In the genomic region with DNA sequence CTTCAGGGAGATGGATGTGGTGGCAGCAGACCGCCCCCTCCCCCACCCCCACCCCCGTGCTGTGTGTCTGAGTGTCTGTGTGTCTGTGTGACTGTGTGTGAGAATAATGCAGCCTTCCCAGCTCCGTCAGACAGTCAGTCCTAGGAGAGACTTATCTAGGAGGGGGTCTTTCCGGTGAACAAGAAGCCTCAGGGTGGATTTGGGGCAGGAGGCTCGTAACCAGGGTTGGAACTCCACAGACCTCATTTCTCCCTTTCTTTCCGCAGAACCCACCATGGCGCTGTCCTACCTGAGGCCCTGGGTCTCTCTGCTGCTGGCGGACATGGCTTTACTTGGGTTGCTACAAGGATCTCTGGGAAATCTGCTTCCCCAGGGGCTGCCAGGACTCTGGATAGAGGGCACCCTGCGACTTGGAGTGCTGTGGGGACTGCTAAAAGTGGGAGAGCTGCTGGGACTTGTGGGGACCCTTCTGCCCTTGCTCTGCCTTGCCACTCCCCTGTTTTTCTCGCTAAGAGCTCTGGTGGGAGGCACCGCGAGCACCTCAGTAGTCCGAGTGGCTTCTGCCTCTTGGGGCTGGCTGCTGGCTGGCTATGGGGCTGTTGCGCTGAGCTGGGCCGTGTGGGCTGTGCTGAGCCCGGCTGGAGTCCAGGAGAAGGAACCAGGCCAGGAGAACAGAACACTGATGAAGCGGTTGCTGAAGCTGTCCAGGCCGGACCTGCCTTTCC, we compare ENCODE assay signal across 8 mouse cellular contexts. TPM values are rescaled to one million over a fixed set of nuclear protein-coding genes. Genes with fewer than 3 reads are reported as not detected.
DNase-seq lines count a peak whose midpoint lies in the region; ATAC-seq and TF ChIP-seq lines count a peak whose summit lies in the region.

No protein-coding gene starts in this region.

- intact Hi-C loops in heart, adult 2 months (cut with DNase I) = no loop called here

- H3K36me3 ChIP-seq in megakaryocyte, embryonic 14.5 days (replicated peaks; ENCODE audit: low read length) = peaks cover 53% of the 10 kb centered on the region
- H3K36me3 ChIP-seq in heart, adult 2 months (ENCODE audit: control insufficient read depth, insufficient read depth, low read length) = peaks cover 5% of the 10 kb centered on the region; the same call in 1 of the 2 replicates
- no peaks in the 10 kb centered on the region for H3K36me3 ChIP-seq in kidney, postnatal 0 days (ENCODE audit: insufficient read depth, low read length)
- H3K36me3 ChIP-seq in midbrain, embryonic 11.5 days (ENCODE audit: control insufficient read depth, insufficient read depth, low read length) = no peaks in the 10 kb centered on the region

- 10% methylated on average over 18 of the region's 18 CpGs for WGBS in heart, adult 2 months
- 19% methylated on average over 18 of the region's 18 CpGs for WGBS in kidney, postnatal 0 days
- WGBS in midbrain, embryonic 11.5 days = 13% methylated on average over 18 of the region's 18 CpGs

- H3K4me2 ChIP-seq in kidney, postnatal 0 days (ENCODE audit: low read length) = peak overlapping the region; percentile 96
- H3K4me2 ChIP-seq in midbrain, embryonic 11.5 days = peak overlapping the region; percentile 69

- H3K9ac ChIP-seq in heart, adult 2 months (ENCODE audit: low read depth, low read length) = peak overlapping the region; percentile 74
- peak overlapping the region; percentile 77 for H3K9ac ChIP-seq in kidney, postnatal 0 days (ENCODE audit: low read depth, low read length)
- H3K9ac ChIP-seq in midbrain, embryonic 11.5 days (ENCODE audit: low read length) = peak overlapping the region; percentile 59

- DNase-seq in brain, adult 2 months (ENCODE audit: low read depth, low spot score) = peak; percentile 30
- peak; percentile 74 for DNase-seq in heart, adult 2 months
- no peak for DNase-seq in kidney, postnatal 0 days (ENCODE audit: low spot score)
- DNase-seq in midbrain, embryonic 11.5 days (ENCODE audit: low spot score, missing footprints) = peak; percentile 85
- DNase-seq in ovary, adult 18-20 months (ENCODE audit: low spot score) = no peak
- no peak for DNase-seq in cerebellum, postnatal 25 days

- no peak for TF ChIP-seq EP300 in heart, adult 2 months (IDR thresholded peaks at IDR 0.05; ENCODE audit: insufficient read depth, low read depth, low read length)

- peaks cover 81% of the 10 kb centered on the region for H3K4me1 ChIP-seq in megakaryocyte, embryonic 14.5 days
- H3K4me1 ChIP-seq in heart, adult 2 months (ENCODE audit: control insufficient read depth, insufficient read depth, low read length) = peaks cover 2% of the 10 kb centered on the region
- no peaks in the 10 kb centered on the region; the same call in 1 of the 2 replicates for H3K4me1 ChIP-seq in kidney, postnatal 0 days (replicated peaks; ENCODE audit: insufficient read depth, low read length)
- H3K4me1 ChIP-seq in midbrain, embryonic 11.5 days (ENCODE audit: control insufficient read depth, insufficient read depth, low read length) = peaks cover 3% of the 10 kb centered on the region; the same call in 1 of the 2 replicates

- no peak; the same call in 1 of the 2 replicates for ATAC-seq in megakaryocyte, adult 5-6 weeks (ENCODE audit: poor library complexity, severe bottlenecking)
- ATAC-seq in kidney, postnatal 0 days (replicated peaks; ENCODE audit: low FRiP score, low read depth) = peak; percentile 6; the same call in 1 of the 2 replicates
- peak; percentile 9; the same call in 1 of the 2 replicates for ATAC-seq in midbrain, embryonic 11.5 days (ENCODE audit: low FRiP score)

- peaks cover 4% of the 10 kb centered on the region for H3K27me3 ChIP-seq in megakaryocyte, embryonic 14.5 days (replicated peaks)
- no peaks in the 10 kb centered on the region for H3K27me3 ChIP-seq in heart, adult 2 months (ENCODE audit: control insufficient read depth, insufficient read depth, low read length)
- H3K27me3 ChIP-seq in kidney, postnatal 0 days (ENCODE audit: insufficient read depth, low read length) = no peaks in the 10 kb centered on the region
- peaks cover 21% of the 10 kb centered on the region for H3K27me3 ChIP-seq in midbrain, embryonic 11.5 days (ENCODE audit: control insufficient read depth, insufficient read depth, low read length)

- no peak for TF ChIP-seq POLR2A in heart, adult 2 months (IDR thresholded peaks at IDR 0.05; ENCODE audit: insufficient read depth, low read depth, low read length)

- H3K9me3 ChIP-seq in megakaryocyte, embryonic 14.5 days = 0 out of 2 replicates have a peak, but pooled peaks cover 4% of the 10 kb centered on the region
- no peaks in the 10 kb centered on the region for H3K9me3 ChIP-seq in kidney, postnatal 0 days (replicated peaks; ENCODE audit: low read length)
- H3K9me3 ChIP-seq in midbrain, embryonic 11.5 days (ENCODE audit: control insufficient read depth, low read length) = no peaks in the 10 kb centered on the region; the same call in 1 of the 2 replicates

- no peak for TF ChIP-seq CTCF in heart, adult 2 months (IDR thresholded peaks at IDR 0.05)
- TF ChIP-seq CTCF in kidney, postnatal 0 days (IDR thresholded peaks at IDR 0.05; ENCODE audit: low read depth) = no peak

- H3K4me3 ChIP-seq in megakaryocyte, embryonic 14.5 days (replicated peaks) = peak overlapping the region; percentile 99
- peak overlapping the region; percentile 65 for H3K4me3 ChIP-seq in heart, adult 2 months
- peak overlapping the region; percentile 82 for H3K4me3 ChIP-seq in kidney, postnatal 0 days (replicated peaks; ENCODE audit: low read depth, low read length)
- H3K4me3 ChIP-seq in midbrain, embryonic 11.5 days (ENCODE audit: low read depth, low read length) = peak overlapping the region; percentile 52

- H3K79me2 ChIP-seq in heart, adult 2 months (replicated peaks; ENCODE audit: control insufficient read depth, insufficient read depth, low read length) = no peaks in the 10 kb centered on the region

- peak overlapping the region; percentile 98 for H3K27ac ChIP-seq in heart, adult 2 months
- H3K27ac ChIP-seq in kidney, postnatal 0 days = no peak overlapping the region
- no peak overlapping the region for H3K27ac ChIP-seq in midbrain, embryonic 11.5 days (ENCODE audit: low read depth, low read length)

RNA-seq across cellular contexts. Expression of a gene that starts 1.9 kb away (rescaled TPM):
- polyA plus RNA-seq in megakaryocyte, embryonic 14.5 days (2012; ENCODE audit: insufficient read depth, low replicate concordance) = 87.3 and 103 TPM in 2 replicates
- 6.4 and 7.1 TPM in 2 replicates for total RNA-seq in megakaryocyte, adult 5-6 weeks (2015)
- total RNA-seq in megakaryocyte, adult 5-6 weeks (2017) = 34.2 and 35.9 TPM in 2 replicates
- total RNA-seq in heart, adult 2 months (2021) = 10 to 100 TPM; 26.1 to 31.2 TPM
- 25.0 and 26.5 TPM in 2 replicates for polyA plus RNA-seq in heart, adult 2 months (2012; rRNA removed)
- polyA plus RNA-seq in kidney, postnatal 0 days (2015; fragmentation: Nextera tagmentation; extraction: Ambion mirVana) = 8.8 TPM in 2 replicates
- 0.27 and 0.63 TPM in 2 replicates for polyA plus RNA-seq in midbrain, embryonic 11.5 days (2014; fragmentation: Nextera tagmentation; extraction: Ambion mirVana)

RNA-seq across cellular contexts. Expression of a gene that starts 7.7 kb away (rescaled TPM):
- polyA plus RNA-seq in megakaryocyte, embryonic 14.5 days (2012; ENCODE audit: insufficient read depth, low replicate concordance) = 16.6 and 74.9 TPM in 2 replicates
- total RNA-seq in megakaryocyte, adult 5-6 weeks (2015) = 230 and 263 TPM in 2 replicates
- total RNA-seq in megakaryocyte, adult 5-6 weeks (2017) = 339 and 455 TPM in 2 replicates
- 10 to 100 TPM; 12.3 to 18.9 TPM for total RNA-seq in heart, adult 2 months (2021)
- 33.5 and 44.2 TPM in 2 replicates for polyA plus RNA-seq in heart, adult 2 months (2012; rRNA removed)
- polyA plus RNA-seq in kidney, postnatal 0 days (2015; fragmentation: Nextera tagmentation; extraction: Ambion mirVana) = 17.7 and 21.6 TPM in 2 replicates
- polyA plus RNA-seq in midbrain, embryonic 11.5 days (2014; fragmentation: Nextera tagmentation; extraction: Ambion mirVana) = 1.8 and 2.1 TPM in 2 replicates

RNA-seq across cellular contexts. Expression of a gene that starts 17.6 kb away (rescaled TPM):
- 15.3 and 32.2 TPM in 2 replicates for polyA plus RNA-seq in megakaryocyte, embryonic 14.5 days (2012; ENCODE audit: insufficient read depth, low replicate concordance)
- total RNA-seq in megakaryocyte, adult 5-6 weeks (2015) = 142 and 149 TPM in 2 replicates
- total RNA-seq in megakaryocyte, adult 5-6 weeks (2017) = 78.7 and 125 TPM in 2 replicates
- total RNA-seq in heart, adult 2 months (2021) = 10 to 100 TPM in 1 of 2 experiments, 1 to 10 TPM in 1; 6.9 to 13.5 TPM
- polyA plus RNA-seq in heart, adult 2 months (2012; rRNA removed) = 16.0 and 20.5 TPM in 2 replicates
- 5.9 TPM in 2 replicates for polyA plus RNA-seq in kidney, postnatal 0 days (2015; fragmentation: Nextera tagmentation; extraction: Ambion mirVana)
- polyA plus RNA-seq in midbrain, embryonic 11.5 days (2014; fragmentation: Nextera tagmentation; extraction: Ambion mirVana) = 1.0 and 1.3 TPM in 2 replicates

RNA-seq across cellular contexts. Expression of a gene that starts 17.8 kb away (rescaled TPM):
- polyA plus RNA-seq in megakaryocyte, embryonic 14.5 days (2012; ENCODE audit: insufficient read depth, low replicate concordance) = 27.1 and 27.9 TPM in 2 replicates
- 43.4 and 46.2 TPM in 2 replicates for total RNA-seq in megakaryocyte, adult 5-6 weeks (2015)
- 96.5 and 101 TPM in 2 replicates for total RNA-seq in megakaryocyte, adult 5-6 weeks (2017)
- 1 to 10 TPM; 3.4 to 7.2 TPM for total RNA-seq in heart, adult 2 months (2021)
- polyA plus RNA-seq in heart, adult 2 months (2012; rRNA removed) = 10.9 and 11.7 TPM in 2 replicates
- polyA plus RNA-seq in kidney, postnatal 0 days (2015; fragmentation: Nextera tagmentation; extraction: Ambion mirVana) = 8.5 and 8.8 TPM in 2 replicates
- 0.77 and 1.7 TPM in 2 replicates for polyA plus RNA-seq in midbrain, embryonic 11.5 days (2014; fragmentation: Nextera tagmentation; extraction: Ambion mirVana)

RNA-seq across cellular contexts. Expression of a gene that starts 33.5 kb away (rescaled TPM):
- 0.76 TPM in 1 of 2 replicates, not detected in the other for polyA plus RNA-seq in megakaryocyte, embryonic 14.5 days (2012; ENCODE audit: insufficient read depth, low replicate concordance)
- 4.2 and 4.7 TPM in 2 replicates for total RNA-seq in megakaryocyte, adult 5-6 weeks (2015)
- total RNA-seq in megakaryocyte, adult 5-6 weeks (2017) = 2.4 and 2.5 TPM in 2 replicates
- 1 to 10 TPM in 1 of 2 experiments, under 1 TPM in 1; 0.55 to 1.0 TPM for total RNA-seq in heart, adult 2 months (2021)
- 3.5 and 6.2 TPM in 2 replicates for polyA plus RNA-seq in heart, adult 2 months (2012; rRNA removed)
- 0.11 and 0.18 TPM in 2 replicates for polyA plus RNA-seq in kidney, postnatal 0 days (2015; fragmentation: Nextera tagmentation; extraction: Ambion mirVana)
- not detected in 2 replicates for polyA plus RNA-seq in midbrain, embryonic 11.5 days (2014; fragmentation: Nextera tagmentation; extraction: Ambion mirVana)

Comparison
In these comparisons a context has a peak if more than half of its experiments do, and no peak if none do; other contexts are left out.
1. DNase-seq: peak in brain, adult 2 months (single experiment), heart, adult 2 months (2 of 2) and midbrain, embryonic 11.5 days (single experiment); none in kidney, postnatal 0 days (single experiment), ovary, adult 18-20 months (single experiment) and cerebellum, postnatal 25 days (0 of 2).
2. Peak in every context shown above with its lines, with median percentiles within 50 percentile points of each other: H3K4me3 ChIP-seq and H3K9ac ChIP-seq.